Mouse (Mus musculus) adrenal gland, postnatal 4 days (tissue): Measurements from ENCODE around the gene Kcnj6. TPM values are rescaled to one million over a fixed set of nuclear protein-coding genes. Genes with fewer than 3 reads are reported as not detected.

Experiments used
- DNase-seq, 2 experiments: peaks; one replicate each; pipeline ENCODE4 v3.0.0; 2021 to 2022; ENCODE audit warnings: low spot score in 2 of 2, mixed read lengths in 2 of 2
- long read RNA-seq, 2 experiments: library from polyadenylated mRNA; stranded (forward); transcript quantifications; one replicate each; pipeline ENCODE4 v2.0.0; 2021
- total RNA-seq, 2 experiments: library from RNA; stranded (reverse); gene quantifications; 2 replicates each; pipeline ENCODE4 v1.2.3; 2021

Gene Kcnj6
- total RNA-seq: under 1 TPM; 0.22 to 0.56 TPM
- long read RNA-seq, experiment 1: 0 reads
- long read RNA-seq, experiment 2: 0 reads

DNA sequence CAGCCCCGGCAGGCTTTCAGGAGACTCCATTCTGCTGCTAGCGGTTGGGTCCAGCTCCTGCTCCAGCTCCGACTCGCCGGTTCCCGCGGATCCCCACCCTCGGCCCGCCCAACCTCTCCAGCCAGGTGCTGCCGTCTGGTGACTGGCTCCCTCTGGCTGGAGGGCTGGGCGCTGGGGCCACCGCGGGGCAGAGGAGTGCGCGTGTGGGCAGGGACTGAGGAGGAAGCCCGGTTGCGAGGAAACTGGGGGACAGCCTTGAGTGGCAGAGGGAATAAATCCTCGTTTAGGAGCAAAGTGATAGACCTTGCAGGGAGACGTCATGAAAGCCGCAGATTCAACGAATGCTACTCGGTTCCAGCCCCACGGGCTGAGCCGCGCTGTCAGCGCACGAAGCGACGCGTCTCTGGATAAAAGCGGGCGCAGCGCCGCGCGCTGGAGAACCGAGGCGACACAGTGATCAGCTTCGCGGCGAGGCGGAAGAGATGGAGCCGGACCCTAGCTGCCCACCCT lies at the start of gene Kcnj6:
Kcnj6 (minus strand) TSS at position 362 of the 510 bp plus-strand sequence.
- no peak for DNase-seq

GRCm38 (mm10) chr16:95009937-95010336 lies 12.4 kb upstream of the Kcnj6 start:
- DNase-seq: no peak

DNA sequence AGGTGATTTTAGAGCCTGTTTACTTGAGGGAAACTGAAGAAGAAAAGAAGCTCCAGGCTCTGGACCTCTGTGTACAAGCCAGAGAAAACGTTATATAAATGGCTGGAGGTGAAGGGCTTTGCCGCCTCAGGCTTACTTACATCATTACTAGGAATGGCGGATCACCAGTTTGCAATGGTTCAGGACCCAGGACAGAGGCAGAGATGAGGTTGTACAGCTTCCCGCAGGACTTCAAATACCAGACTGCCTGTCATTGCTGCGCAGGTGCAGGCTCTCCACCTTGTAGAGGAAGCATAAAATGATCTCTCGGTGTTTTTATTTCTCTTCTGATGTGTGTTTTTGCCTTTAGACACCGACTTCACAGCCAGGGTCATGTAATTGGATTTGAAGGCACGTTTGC lies 7.1 kb upstream of the Kcnj6 start:
- DNase-seq: no peak

- no peak for DNase-seq
Measured at GRCm38 (mm10) chr16:94999551-94999950, 2.0 kb upstream of the Kcnj6 start.

DNA sequence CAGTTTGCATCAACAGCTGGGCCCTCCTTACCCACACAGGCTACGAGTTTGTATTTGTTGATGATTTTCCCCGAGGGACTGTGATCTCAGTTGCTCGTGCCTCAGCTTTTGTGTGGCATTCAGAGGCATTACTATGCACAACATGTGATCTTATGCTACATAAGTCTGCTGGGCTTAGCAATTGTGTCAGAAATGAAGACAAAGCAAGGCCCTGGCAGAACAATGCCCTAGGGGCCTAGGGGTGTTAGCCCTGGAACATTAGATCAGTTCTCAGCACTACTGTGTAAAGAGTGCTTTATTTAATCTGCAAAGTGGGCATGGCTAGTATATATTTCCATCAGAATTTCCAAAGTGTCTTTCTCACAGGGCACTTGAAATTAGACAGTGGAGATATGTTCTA lies 1.5 kb upstream of the Kcnj6 start:
- no peak for DNase-seq

DNA sequence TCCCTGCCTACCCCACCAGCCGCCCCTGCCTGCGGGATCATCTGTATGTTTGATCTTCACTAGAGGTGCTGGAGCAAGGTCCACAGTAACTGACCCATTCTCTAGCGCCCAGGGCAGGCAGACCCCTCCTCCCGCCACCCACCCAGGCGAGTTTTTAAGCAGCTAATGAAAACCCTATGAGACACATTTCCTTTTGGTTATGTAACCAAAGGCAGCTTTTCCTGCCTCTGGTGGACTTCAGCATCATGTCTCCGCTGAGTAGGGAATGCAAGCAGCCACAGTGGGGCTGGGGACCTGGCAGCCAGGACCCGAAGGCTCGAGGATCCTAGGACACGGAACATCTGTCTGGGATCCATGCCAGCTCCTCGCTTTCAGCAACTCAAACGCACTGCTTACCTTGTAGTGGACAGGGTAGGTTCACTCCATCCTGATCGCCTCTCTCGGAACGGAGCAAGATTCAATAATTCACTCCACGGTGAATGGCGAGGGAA lies 665 bp downstream of the Kcnj6 start:
- DNase-seq: no peak

GRCm38 (mm10) chr16:94995542-94996131 lies 1.9 kb downstream of the Kcnj6 start:
- DNase-seq: peak; percentile 8 to 34

- DNase-seq: no peak
Measured at GRCm38 (mm10) chr16:94994924-94995323, 2.6 kb downstream of the Kcnj6 start.

- DNase-seq: no peak
Measured at GRCm38 (mm10) chr16:94994148-94994547, 3.4 kb downstream of the Kcnj6 start.

DNA sequence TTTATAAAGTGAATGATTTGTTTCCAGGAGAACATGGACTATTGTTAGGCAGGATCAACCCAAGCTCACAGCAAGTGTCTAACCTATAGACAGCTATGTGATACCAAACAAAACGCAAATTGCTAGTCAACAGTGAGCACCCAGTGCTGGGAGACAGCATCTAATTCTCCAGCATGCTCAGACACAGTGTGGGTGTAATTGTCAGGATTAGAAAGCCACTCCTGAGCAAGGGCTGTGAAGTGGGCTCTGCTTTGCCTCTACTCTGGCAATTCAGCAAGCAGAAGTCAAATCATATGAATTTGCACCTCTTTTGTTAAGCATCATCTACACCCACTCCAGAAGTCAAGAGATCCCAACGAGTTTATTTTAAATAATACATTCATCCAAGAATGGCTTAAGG lies 7.4 kb downstream of the Kcnj6 start:
- no peak for DNase-seq

DNA sequence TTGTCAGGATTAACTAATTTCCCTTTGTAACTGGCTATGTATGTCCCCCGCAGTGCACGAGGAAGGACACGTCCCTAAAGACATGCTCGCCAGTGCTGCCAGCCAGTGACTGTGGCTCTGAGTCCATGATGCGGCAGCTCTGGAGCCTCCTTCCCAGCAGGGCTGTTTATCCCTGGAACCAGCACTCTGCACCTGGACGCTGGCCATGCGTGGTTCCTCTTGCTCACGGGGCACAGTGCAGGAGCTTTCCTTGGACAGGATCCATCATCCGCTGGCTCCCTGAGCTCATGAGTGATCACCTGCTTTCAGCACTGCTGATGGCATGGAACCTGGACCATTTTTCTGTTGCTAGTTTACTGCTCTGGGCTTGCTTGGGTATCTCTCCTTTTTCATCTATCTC lies 10.8 kb downstream of the Kcnj6 start:
- no peak for DNase-seq

- DNase-seq: no peak
Measured at GRCm38 (mm10) chr16:94984263-94984662, 13.2 kb downstream of the Kcnj6 start.

- no peak for DNase-seq
Measured at GRCm38 (mm10) chr16:94980374-94980773, 17.1 kb downstream of the Kcnj6 start.

DNA sequence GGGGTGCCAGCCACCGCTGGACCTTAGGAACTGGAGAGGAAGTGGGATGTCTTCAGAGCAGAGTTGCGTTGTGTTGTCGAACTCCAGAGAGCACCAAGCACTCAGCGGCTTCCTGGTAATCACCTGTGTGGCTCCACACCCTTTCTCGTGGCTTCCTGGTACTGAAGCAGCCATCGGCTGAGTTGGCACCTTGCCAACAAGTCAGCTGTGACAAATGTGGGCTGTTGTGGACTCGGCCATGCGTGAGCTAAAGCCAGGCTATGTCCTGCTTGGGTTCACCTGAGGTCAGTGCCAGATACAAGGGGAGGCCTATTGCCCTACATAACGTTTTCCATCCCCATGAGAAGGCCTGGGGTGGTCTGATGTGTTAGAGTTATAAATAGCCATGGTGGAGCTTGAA lies 18.0 kb downstream of the Kcnj6 start:
- DNase-seq: no peak

DNA sequence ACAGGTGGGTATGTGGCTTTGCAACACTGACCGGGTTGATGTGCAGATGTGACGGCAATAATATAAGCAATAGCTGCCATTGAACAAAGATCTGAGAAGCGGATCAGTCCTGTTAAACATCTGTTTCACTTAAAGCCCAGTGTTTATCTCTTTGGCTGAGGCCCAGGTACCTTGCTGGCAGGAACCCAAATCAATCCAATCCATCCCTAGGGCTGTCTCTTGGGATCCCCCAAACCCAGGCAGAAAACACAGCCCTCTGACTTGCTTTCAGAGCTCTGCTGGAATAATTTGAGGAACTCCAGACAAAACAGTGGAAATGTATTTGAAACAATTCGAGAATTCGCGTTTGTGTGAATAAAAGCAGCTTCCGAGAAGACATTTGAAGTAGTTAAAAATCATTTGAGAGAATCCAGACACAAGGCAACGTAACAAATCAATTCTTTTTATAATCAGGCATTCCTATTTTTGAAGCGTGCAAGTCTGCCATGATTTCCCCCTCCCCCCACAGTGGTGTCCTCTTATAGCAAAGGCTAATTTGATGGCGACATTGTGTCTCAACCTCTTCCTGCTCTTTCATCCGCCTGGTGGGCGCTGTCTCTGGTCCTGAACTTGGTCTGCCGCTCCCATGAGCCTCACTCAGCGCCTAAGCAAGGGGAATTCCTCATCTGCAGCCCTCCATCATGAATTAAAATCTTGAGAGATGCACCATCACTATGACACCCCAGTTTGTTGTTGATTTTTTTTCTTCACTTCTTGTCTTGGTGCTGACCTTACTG lies 25.2 kb downstream of the Kcnj6 start:
- DNase-seq: peak in 1 of 2 experiments; percentile 15

DNA sequence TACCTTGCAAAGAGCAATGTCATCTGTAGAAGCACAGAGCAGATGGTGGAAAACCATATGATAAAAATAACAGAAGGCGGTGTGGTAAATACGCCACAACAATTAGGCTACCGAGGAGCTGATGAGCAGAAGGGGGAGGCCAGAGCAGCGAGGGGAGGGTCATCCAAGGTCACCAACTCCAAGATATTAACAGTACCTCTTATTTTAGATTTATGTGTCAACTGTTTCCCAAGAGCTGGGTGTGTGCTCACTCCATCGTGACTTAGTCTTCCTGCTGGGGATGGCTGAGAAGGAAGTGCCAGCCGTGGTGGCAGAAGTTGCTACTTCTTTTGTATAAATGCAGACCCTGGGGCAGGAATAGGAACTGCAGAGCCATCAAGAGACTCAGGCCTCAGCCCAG lies 28.6 kb downstream of the Kcnj6 start:
- no peak for DNase-seq

GRCm38 (mm10) chr16:94968472-94968871 lies 29.0 kb downstream of the Kcnj6 start:
- no peak for DNase-seq

DNA sequence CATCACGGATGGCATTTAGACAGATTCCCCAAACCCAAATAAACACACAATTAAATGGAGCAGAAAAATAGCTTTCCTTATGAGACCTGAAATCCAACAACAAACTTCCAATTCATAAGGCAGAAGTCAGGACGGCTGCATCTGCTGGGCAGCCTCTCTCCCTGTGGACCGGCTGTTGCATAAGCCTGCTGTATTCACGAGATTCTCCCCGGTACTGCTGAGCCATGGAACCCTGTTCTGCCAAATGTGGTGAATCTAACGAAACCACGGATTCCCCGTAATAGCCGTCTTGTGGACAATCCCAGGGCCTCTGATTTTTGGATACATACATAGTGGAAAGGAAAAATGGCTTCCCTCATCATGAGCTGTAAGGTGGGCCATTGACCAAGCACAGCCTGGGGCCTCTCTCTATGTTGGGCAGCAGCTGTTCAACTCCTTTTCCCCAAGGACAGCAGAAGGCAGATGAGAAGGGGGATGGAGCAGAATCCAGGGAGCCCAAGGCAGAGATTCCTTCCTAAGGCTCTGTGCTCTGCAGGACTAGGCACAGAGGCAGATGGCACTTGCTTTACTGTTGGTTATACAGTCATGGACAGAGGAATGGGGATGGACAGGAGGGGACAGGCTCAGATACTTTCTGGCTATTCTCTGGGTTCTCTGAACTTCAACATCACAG lies 40.2 kb downstream of the Kcnj6 start:
- DNase-seq: no peak

GRCm38 (mm10) chr16:94956410-94956809 lies 41.1 kb downstream of the Kcnj6 start:
- no peak for DNase-seq

DNA sequence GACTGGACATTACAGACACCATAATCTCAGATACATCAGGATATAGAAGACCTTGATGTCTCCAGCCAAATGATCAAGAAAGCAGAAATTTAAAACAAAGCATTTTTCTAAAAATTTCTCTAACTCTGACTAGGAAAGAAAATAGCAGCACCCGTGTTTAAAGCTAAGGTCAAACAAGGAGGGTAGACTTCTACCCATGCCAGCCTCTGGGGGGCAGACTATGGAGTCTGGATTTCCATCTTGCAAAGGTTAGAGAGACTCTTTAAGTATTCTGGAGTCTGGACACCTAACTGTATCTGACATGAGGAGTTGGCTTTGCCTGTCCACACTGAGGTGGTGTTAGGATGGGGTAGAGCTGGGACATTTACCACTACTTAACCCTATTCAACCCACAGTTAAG lies 44.2 kb downstream of the Kcnj6 start:
- DNase-seq: no peak

- DNase-seq: no peak
Measured at GRCm38 (mm10) chr16:94949172-94949571, 48.3 kb downstream of the Kcnj6 start.

GRCm38 (mm10) chr16:94946848-94947247 lies 50.7 kb downstream of the Kcnj6 start:
- no peak for DNase-seq
